Mouse (Mus musculus) frontal cortex, postnatal 25 days (tissue): Measurements from ENCODE around the gene Adap2.
A peak's percentile ranks its signal among the peaks of the same experiment; 100 is the strongest.
"Not testable (repeated sequence)": the region's sequence is repeated elsewhere in the genome, so short reads cannot be mapped to it uniquely, and the experiment has no call there.

Experiments used
- DNase-seq, 2 experiments: peaks; one replicate each; pipeline ENCODE4 v3.0.0; 2022; ENCODE audit warnings: low spot score in 2 of 2

Gene Adap2

DNA sequence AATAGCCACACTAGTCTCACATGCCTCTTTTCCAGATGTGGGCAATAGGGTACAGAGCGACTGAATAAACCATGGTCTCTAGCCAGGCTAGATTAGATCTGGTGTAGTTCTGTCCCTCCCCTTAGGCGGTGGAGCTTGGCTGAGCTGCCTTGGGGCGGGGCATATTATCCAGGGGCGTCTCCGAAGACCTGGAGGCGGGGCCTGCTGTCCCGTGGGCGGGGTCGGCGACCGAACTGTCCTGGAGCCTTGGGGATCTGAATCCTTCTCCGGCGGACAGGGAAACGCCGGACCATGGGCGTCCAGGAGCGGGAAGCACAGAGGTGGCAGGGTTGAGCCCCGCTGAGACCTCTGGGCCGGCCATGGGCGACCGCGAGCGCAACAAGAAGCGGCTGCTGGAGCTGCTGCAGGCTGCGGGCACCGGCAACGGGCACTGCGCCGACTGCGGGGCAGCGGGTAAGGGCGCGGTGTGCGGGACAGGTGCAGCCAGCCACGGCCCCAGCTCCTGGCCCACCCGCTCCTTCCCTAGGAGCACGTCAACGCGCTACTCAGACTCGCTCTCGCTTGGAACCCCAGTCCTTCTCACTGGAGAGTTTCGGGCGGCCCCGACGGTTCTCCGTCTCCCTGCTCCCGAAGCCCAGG is at the start of gene Adap2:
Adap2 (plus strand) TSS at position 249 of the 639 bp plus-strand sequence.
- peak; percentile 43 to 51 for DNase-seq

DNA sequence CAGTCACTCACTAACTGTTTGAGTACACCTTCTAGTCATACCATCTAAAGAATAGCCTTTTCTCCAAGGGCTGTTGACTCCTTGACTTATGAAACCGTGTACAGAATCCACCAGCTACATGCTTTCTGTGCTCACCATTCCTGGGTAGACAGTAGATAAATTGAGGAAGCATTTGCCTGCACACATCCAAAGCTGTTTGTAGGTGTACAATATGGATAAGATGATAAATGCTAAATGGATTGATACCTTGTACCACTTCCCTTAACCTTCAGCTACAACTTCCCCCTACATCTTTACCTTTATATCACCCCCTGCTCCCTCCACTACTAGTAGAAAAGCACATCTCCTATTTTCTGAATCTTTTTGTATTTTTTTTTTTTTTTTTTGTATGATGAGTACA is 49.5 kb upstream of the Adap2 start:
- DNase-seq: no peak

DNA sequence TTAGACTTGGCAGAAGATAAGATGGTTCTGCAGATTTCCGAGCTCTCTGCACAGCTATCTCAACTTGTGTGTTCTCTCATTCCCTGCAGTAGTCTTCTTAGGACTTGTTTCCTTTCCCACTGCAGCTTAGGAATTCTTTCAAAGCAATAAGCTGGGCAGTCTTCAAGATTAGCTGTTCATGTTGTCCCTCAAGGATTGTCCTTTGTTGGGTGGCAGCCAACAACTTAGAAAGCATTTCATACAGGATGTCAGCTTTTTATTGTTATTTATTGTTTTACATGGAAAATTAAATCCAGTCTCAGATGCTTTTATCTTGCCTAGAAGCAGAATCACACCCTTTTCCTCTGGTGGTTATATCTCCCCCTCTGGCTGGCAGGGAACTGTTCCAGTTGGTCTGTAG is 37.5 kb upstream of the Adap2 start:
- no peak for DNase-seq

DNA sequence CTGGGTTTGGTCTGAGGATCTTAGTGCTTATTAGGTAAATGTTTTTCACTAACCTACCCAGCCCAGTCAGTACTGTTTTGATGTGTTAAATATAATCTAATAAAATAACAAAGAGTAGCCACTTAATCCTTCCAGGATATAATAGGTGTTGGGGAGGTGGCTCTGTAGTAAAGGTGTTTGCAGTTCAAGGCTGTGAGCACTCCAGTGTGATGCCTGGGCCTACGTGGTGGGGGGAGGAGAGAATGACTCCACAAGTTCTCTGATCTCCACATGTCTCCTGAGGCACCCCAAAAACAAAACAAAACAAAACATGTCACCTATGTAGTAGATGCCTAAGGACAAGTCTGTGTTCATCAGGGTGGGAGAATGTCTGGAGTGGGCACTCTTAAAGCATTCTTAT is 21.9 kb upstream of the Adap2 start:
- no peak for DNase-seq

DNA sequence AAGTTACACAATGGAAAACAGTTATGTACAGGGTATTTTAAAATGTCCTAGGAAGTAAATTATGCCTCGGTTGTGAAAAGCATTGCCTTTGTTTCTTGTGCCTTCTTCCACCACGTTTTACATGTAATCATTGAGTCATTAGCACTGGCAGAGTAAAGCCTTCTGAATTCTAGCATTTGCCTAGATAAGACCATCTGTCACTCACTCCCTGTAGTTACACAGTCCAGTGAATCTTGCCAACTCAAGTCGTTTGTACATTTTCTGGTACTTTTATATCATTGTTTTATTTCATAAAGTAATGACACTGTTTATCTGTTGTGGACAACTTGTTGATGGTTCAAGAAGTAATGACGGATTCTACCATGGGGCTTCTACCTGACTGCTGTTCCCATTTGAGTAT is 19.2 kb upstream of the Adap2 start:
- no peak for DNase-seq

DNA sequence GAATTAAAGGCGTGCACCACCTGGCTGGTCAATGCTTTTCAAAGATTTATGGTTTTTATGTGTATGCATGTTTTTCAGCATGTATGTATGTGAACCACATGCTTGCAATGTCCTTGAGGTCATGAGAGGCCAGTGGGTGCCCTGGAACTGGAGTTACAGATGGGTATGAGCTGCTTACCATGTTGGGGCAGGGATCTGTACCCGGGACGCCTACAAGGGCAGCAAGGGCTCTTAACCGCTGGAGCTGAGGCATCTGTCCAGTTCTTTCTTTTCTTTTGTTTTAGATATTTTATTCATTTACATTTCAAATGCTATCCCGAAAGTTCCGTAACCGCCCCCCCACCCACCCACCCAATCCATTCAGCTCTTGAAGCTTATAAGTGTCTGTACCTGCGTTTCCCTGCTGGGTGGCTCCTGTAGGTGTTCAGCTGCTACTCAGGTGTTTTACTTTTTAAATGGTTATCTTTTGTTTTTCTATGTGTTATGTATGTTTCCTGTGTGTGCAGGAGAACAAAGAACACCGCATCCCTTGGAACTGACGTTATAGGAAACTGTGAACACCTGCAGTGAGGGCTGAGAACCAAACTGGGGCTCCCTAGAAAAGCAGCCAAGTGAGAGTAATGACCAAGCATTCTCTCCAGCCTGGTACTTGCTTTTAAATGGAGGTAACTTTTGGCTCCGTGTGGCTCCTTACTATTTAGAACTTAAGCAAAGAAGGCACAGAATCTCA is 17.8 kb upstream of the Adap2 start:
- no peak for DNase-seq

DNA sequence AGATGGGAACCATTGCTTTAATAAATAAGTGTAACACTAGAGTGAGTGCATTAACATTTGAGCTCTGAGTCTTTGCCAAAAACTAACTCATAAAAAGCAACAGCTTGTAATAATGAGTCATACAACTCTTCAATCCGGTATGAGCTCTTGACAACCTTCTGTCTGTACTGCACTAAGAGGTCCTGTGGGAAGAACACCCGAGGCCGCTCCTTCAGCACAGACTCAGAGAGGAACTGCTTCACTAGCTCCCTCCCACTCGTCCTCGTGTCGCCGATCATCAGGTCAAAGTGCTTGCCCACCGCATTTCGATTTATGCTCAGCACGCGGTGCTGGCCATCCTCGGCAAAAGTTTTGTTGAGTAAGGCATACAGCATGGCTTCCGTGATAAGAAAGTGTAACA is 17.1 kb upstream of the Adap2 start:
- no peak for DNase-seq

DNA sequence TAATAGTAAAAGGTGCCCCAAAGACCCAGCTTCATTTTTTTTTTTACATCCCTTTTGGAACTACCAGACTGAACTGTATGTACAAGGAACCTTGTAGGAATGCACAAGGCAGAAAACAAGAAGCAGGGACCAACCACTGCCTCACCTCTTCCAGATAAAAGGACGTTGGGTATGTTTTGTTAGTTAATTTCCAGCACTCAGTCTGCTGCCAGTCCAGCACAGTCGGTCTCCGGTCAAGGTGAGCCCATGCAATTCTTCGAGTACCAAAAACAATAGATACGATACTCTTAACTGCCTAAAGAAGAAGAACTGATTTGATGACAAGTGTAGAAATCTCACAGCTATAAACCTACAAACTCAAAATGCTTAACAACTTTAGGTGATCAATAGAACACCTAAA is 16.1 kb upstream of the Adap2 start:
- DNase-seq: no peak

DNA sequence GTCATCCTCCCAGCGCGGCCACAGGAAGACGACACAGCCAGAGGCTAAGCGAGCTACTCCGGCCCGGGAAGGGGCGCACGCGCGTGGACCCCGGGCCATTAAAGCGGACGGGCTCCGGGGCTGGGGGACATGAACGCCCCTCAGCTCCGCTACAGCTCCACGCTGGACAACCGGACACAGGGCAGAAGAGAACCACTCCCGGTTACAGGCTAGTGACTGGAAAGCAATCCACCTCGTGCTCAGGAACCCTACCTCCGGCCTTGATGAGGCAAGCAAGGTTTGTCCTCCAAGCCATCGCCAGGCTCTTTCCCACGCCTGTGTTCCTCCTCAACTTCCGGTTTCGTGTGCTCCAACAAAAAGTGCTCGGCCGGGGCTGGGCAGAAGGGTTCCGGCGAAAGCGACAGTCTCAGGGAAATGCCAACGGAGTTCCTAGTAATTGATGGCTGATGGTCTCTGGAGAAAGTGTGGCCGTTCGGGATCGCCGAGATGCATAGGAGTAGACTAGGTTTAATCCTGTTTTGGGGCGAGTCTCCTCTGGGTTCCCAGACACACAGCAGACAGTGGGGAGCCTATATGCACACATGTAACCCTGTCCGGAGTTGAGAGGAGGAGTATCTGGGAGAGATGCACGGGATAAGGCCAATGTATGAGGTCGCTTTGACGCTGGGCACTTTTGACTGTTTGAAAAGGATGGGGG is 11.9 kb upstream of the Adap2 start, which contains the start of gene Tefm:
Tefm (minus strand) TSS at position 351 of the 697 bp plus-strand sequence.
- peak; percentile 64 to 80 for DNase-seq

DNA sequence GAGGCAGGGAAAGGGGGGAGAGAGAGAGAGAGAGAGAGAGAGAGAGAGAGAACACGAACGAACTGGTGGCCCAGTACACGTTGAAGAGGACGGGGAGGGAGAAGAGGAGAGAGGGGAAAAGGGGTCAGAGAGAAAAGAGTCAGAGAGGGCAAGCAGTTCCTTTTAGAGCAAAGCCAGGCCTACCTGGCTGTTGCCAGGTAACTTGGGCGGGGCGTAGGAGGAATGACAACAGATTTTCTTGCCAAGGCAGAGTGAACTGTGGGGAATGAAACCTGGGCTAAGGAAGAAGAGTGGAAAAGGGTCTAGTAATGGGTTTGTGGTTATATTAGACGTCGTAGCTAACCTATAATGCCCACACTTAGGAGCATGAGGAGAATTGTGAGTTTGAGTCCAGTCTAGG is 11.0 kb upstream of the Adap2 start:
- no peak for DNase-seq

DNA sequence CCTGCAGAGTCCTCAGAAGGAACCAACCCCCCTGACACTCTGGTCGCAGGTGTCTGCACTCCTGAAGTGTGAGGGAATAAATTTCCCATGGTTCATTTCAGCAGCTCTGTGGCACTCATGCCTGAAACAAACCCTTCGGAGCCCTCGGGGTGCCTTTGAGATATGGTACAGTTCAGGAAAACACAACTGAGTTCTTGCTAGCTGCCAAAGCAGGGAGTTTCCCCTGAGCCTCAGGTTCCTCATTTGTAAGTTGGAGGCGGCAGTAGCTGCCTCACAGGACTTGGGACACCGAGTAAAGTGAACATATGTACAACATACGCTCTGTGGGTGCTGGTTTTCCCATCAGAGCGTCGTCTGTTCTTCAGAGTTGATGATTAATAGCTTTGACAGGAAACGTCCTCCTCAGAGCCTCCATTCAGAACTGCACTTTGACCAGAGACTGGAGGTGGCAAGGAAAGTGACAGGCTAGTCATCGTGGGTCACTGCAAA is 8.1 kb upstream of the Adap2 start:
- no peak for DNase-seq

DNA sequence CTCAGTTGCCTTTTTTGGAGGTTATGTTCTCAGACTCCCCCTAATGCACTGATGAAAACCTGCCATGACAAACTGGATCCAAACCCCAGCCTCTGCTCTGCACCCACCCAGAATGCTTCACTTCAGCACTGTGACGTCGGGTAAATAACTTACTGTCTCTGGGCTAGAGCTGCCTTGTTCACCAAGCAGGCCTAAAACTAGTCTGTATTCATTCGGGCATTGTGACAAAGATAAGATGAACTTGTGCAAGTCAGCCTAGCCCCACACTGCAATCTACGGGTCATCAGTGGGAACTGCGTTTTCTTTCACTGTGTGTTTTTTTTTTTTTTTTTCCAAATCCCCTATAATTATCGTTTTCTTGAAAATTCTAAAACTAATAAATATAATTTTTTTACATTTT is 6.2 kb upstream of the Adap2 start:
- no peak for DNase-seq

DNA sequence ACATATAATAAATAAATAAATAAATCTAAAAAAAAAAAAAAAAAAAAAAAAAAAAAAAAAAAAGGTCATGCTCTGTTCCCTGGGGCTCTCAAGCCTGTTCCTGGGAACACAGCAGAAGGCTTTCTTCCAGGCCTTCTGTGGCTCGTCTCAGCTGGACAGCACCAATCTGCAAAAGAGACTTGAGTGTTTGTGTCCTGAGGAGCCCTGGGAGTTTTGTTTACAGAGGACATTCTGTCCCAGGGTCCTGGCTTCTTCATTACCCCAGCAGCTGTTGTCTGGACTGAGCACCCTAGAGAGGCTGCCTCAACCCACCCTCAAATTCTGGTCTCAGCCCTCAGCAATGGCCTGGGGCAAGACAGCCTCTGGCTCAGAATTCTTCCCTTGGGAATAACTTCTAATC is 5.6 kb upstream of the Adap2 start:
- DNase-seq: no peak

DNA sequence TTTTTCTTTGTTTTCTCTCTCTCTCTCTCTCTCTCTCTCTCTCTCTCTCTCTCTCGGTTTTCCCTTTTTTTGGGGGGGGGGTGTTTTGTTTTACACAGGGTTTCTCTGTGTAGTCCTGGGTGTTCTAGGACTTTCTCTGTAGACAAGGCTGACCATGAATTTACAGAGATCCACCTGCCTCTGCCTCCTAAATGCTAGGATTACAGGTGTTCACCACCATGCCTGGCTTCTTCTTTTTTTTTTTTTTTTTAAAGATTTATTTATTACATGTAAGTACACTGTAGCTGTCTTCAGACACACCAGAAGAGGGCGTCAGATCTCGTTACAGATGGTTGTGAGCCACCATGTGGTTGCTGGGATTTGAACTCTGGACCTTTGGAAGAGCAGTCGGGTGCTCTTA is 4.9 kb upstream of the Adap2 start:
- DNase-seq: not testable (repeated sequence)

DNA sequence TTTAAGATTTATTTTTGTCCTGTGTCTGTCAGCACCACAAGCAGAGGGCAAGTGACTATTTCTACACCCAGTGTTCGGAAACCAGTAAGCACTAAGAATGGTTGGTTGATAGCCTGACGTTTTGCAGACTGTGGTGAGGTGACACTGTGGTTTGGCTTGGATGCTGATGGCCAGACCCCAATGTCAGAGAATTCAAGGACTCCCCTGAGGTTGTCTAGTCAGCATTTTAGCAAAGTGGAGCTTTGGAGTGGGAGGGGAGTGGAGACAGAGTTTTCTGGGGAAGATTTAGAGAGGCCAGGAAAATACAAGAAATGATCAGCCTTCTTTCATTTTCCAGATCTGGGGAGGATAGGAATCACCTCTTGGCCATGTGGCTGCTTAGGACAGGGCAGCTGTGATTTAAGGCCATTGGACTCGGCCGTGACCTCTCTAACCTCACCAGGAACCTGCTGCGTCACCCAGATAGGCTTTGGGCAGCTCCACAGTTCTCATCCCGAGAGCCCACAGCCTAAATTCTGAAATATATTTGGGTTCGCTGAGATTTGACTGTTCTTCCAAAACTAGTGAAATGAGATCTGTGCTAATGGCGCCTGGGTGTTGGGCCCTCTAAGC is 4.4 kb upstream of the Adap2 start:
- no peak for DNase-seq

DNA sequence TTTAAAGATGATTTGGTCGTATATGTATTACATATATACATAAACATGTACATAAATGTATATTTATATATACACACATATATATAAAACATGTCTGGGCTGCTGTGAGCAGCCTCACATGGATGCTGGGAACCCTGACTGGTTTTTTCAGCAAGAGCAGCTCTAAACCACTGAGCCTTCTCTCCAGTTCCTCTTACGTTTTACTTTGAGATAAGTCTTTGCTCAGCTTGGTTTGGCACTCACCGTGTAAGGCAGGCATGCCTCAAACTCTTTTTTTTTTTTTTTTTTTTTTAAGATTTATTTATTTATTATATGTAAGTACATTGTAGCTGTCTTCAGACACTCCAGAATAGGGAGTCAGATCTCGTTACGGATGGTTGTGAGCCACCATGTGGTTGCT is 3.3 kb upstream of the Adap2 start:
- DNase-seq: no peak

DNA sequence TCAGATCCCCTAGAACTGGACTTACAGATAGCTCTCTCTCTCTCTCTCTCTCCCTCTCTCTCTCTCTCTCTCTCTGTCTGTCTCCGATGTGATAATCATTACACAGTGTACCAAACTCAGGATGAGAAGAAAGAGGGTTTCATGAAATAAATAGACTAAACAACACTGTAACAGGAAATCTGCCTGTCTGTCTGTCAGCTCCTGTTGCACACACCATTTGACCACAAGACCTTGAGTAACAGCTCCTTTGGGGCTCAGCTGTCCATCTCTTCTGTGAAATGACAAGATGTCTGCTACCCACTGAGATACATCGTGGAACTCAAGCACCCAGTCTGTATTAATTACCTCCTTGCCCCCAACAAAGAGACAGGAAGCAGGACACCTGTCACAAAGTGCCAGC is 2.4 kb upstream of the Adap2 start:
- DNase-seq: no peak

DNA sequence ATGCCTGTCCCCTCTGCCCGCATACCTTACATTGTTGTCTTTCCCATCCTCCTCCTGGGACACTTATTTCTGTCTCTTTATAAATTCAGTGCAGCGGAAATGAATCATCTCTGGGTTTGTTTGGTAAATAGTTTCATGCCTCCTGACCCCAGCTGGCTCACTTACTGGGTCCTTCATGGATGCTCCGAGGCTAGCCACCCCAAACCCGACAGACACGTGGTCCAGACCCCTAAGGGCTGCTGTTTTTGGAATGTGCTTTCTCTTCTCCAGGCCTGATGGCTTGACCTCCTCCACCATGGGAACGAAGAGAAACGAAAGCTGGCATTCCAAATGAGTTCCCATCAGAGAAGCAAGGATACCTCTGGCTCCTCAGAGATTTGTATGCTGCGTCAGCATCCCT is 1.5 kb upstream of the Adap2 start:
- no peak for DNase-seq

DNA sequence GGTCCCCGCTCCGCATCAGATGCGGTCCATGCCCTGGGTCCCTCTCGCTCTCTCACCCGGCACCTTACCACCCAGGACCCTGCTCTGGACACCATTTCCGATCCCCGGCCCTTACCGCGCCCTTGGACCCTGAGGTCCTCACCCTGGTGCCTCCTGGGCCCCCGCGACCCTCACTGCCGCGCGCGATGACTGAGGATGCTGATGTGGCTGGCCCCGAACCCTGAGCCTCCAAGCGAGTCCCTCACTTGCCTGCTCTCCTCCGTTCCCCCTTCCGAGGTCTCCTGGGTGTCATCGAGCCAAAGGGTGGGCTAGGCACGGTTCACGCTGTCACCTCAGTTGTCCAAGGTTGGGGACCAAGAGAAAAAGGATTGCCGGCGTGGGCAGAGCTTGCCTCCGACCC is 596 bp downstream of the Adap2 start:
- no peak for DNase-seq

DNA sequence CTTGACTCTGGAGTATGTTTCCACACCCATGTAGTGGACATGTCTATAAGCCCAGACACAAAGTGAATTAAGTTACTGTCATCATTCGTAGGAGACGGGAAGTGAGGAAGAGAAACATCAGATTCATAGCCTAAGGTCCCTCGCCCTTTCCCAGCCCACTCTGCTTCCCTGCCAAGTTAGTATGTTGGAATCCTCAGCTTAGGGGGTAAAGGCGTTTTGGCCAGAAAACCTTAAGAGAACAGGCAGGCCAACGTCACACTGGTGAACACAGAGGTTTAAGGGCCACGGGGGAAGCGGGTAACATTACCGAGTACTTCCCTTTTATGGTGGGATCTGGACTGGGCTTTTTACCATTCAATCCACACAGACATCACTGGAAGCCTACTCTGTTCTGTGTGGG is 1.6 kb downstream of the Adap2 start:
- no peak for DNase-seq

DNA sequence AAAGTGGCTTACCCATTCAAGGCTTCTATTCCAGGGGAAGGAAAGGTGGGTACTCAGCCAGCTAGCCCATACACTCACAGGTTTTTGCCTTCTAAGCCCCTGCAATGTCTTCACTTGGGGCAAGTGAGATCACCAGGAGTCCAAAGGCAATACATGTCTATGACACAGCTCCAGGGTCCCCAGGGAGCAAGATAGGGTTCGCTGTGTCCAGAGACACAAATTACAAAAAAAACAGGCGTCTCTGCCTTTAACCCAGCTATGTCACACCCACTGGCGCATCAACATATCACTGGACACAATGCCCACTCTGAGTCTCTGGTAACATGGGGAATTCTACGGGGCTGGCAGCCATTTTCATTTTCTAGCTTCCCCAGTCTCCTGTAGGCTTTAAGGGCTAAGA is 2.1 kb downstream of the Adap2 start:
- DNase-seq: no peak

DNA sequence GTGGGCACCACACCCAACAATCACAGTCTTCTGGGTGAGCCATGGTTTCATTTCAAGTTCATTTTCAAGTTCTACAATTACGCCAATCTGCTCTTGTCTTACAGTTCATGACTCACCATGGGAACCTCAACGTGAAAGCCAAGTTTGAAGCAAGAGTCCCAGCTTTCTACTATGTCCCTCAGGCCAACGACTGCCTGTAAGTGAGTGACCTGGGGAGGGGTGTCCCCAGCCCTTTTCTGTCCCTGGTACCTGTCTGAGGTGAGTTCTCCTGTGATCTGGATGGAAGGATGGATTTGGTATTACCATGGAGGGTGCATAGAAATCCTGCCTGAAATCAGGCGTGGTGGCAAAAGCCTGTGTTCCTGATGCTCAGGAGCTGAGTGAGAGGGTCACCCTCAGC is 2.9 kb downstream of the Adap2 start:
- DNase-seq: no peak

DNA sequence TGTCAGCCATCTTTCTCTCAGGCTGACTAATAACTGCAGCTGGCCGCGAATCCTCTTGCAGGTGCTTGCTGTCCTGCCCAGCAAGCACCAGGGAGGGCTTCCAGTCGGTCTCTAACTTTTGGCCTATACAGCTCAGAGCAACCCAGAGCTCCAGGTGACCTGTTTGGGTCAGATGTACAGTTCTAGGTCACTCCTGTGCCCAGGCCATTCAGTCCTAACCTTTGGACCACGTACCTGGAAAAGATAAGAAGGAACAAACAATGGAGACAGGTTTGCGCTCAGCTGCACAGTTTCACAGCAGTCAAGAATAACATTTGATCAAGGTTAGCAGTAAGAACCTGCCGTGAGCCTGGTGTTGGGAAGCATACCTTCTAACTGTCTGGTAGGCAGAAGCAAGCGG is 5.1 kb downstream of the Adap2 start:
- no peak for DNase-seq
